Mouse (Mus musculus): Measurements from ENCODE around the gene Nedd4.
A peak's percentile ranks its signal among the peaks of the same experiment; 100 is the strongest.
"Not testable (repeated sequence)": the region's sequence is repeated elsewhere in the genome, so short reads cannot be mapped to it uniquely, and the experiment has no call there.

Gene Nedd4

GRCm38 (mm10) chr9:72661895-72662661, at the start of gene Nedd4:
Gene Nedd4 (plus strand): TSS chr9:72662346.
- DNase-seq (ENCODE audit: low spot score) = peak; percentile 94

DNA sequence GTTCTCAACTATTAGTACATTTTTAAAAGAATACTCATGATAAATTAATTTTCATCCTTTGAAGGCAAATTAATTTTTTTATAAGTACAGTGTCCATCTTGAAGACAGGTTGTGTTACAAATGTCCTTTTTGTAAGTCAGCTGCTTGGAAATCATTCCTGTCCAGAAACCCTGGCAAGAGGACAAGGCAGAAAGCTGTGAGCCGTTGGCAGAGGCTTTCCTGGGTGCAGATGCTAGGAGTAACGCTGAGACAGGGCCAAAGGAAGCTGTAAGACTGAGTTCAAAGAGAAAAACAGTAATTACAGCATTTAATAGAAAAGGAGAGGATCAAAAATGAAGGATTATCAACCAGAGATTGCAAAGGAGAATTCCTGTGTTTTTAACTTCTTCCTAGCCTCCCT, 48.3 kb upstream of the Nedd4 start:
- DNase-seq (ENCODE audit: low spot score) = no peak

DNA sequence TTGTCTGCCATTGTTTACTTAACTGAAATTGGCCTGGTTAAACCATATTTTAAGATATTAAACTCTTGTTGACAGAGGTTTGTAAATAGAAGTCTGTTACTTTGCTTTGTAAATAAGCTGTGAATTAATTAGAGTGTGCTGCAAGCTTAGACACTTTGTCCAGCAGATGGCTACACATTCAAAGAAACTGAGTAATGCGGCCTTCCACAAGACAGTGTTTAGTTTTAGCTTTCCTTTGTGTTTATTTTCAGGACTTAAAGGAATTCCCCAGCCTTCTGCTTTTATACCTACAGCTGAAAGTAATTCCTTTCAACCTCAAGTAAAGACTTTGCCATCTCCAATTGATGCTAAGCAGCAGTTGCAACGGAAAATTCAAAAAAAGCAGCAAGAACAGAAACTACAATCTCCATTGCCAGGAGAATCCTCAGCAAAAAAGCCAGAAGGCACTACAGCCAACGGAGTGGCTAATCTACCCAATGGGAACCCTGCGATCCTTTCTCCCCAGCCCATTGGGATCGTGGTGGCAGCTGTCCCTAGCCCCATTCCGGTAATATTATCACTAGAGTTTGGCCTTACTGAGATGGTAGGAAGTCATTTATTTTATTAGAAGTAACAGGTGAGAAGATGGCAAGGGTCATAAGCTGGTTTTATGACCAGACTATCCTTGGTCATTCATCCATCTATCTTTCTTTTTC, 47.2 kb upstream of the Nedd4 start:
- DNase-seq (ENCODE audit: low spot score) = no peak

DNA sequence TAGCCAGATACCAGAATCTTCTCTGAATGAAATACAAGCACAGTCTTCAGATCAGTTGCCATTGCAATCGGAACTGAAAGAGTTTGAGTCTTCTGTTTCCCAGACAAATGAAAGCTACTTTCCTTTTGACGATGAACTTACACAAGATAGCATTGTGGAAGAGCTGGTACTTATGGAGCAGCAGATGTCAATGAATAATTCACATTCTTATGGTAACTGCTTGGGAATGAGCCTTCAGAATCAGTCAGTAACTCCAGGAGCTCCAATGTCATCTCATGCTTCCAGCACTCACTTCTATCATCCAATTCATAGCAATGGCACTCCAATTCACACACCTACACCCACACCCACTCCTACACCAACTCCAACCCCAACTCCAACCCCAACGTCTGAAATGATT, 44.1 kb upstream of the Nedd4 start:
- no peak for DNase-seq (ENCODE audit: low spot score)

- no peak for DNase-seq (ENCODE audit: low spot score)
Measured at GRCm38 (mm10) chr9:72623605-72624004, 38.5 kb upstream of the Nedd4 start.

DNA sequence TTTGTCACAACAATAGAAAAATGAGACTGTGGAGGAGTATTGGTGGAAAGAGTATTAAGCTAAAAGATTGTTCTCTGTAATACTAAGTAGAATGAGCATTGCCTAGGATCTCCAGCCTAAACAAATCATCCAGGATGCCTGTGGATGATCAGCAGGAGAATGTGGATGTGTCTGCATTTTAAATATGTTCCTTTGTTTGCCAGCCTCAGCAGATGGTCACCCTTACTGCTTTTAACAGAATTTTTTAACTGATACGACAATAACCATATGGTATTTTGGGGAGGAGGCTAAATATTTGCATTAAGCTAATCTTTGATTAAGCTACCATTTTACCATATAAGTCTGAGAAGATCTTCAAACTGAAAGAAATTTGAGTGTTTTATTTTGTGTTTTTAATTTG, 34.5 kb upstream of the Nedd4 start:
- DNase-seq (ENCODE audit: low spot score) = no peak

DNA sequence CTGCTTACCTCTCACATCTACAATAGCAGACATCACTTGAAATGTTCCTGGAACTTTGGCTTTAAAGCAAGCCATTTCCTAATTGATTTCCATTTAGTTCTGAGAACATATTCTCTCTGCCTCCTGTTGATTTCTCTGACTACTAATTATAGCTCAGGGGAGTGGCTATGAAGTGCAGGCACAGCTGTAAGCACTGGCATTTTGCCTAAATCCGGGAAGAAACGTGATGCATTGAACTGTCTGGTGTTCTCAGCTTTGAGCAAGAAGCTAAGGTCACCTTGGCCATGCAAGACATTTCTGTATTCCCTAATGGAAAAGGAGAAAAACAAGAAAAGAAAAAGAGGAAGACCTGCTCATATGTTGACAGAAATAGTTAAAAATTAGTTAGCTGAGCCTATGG, 33.6 kb upstream of the Nedd4 start:
- peak; percentile 44 for DNase-seq (ENCODE audit: low spot score)

DNA sequence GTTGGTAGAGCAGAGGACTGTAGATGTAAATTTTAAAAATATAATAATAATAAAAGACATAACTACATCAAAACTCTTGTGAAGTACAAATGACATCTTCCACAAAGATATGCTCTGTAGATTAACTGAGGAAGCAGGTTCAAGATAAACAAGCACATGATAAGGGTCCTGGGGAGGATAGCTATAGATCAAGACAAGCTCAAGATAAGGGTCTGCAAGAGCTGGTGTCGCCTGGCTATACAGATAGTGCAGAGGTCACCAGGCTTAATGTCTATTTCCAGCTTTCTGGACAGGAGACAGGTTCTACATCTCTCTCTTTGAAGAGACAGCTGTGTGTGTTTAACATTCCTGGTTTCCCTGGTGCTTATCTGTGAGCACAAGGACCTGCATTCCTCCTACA, 29.9 kb upstream of the Nedd4 start:
- no peak for DNase-seq (ENCODE audit: low spot score)

DNA sequence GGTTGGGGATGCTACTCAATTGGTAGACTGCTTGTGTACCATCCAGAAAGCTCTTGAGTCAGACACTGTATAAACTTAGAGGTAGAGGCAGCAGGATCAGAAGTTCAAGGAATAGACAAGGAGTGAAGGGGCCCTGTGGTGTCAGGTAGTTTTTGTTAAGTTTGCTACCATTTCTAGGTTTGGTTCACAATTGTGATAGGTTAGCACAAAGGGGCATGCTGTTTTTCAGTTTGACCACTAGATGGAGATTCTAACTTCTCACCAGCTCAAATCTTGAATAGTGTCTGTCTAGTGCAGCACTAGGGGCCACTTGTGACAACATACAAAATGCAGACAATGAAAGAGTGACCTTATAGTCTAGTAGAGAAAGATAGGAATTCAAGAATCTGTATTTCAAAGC, 27.0 kb upstream of the Nedd4 start:
- no peak for DNase-seq (ENCODE audit: low spot score)

- no peak for DNase-seq (ENCODE audit: low spot score)
Measured at GRCm38 (mm10) chr9:72636547-72636946, 25.6 kb upstream of the Nedd4 start.

DNA sequence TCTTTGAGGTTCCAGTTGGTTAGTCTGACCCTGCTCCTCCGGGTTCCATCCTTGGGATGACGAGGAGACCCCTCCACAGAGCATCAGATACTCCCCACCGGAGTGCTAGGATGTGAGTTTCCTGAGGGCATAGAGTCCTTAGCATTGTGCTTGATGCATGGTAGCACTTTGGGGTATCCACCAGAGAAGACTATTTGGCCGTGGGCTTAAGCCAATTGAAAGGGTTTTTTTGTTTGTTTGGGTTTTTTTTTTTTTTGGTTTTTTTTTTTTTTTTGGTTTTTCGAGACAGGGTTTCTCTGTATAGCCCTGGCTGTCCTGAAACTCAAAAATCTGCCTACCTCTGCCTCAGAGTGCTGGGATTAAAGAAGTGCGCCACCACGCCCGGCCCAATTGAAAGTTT, 24.9 kb upstream of the Nedd4 start:
- DNase-seq (ENCODE audit: low spot score) = no peak

GRCm38 (mm10) chr9:72638951-72639842, 22.9 kb upstream of the Nedd4 start:
- DNase-seq (ENCODE audit: low spot score) = no peak

- DNase-seq (ENCODE audit: low spot score) = peak; percentile 87
Measured at GRCm38 (mm10) chr9:72639843-72640621, 22.1 kb upstream of the Nedd4 start.

DNA sequence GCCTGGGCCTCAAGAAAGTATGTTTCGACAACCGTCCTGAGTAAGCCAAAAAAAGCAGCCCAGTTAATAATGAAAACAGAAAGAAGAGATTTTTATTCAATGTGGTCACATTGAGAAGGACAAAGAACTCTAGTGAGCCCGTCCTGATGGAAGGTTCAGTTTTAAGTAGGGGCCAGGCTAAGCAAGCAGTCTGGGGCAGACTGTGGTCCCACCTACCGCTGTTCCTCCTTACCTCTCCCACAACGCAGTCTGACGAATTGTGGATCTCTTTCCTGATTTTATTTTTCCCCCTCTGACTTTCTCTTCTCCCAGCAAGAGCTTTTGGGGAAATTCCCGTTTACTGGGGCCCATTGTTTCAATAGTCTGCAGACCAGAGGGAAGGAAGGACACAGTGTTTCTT, 21.5 kb upstream of the Nedd4 start:
- no peak for DNase-seq (ENCODE audit: low spot score)

DNA sequence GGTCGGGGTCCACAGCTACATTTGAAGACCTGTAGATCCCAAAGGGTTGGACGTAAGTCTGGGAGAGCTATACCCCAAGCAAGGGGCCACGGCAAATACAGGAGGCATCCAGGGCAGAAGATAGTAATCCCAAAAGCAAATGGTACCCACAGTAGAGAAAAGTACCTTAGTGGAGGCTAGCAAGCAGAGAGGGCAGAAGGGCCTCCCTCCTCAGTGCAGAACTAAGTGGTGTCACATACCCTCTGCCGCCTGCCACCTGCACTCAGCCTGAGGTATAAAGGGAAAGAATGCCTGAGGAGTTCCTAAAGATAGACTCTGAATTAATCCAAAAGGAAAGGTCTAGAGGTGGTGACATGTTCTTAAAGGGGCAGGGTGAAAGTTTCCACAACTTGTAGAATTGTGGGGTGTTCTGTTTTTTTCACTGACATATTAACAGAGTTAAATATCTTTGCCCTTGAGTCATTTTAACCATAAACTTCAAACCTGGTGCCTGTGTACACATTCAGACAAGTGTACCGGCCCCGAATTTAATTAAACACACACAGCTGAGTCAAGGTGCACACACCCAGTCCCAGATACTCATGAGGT, 21.0 kb upstream of the Nedd4 start:
- DNase-seq (ENCODE audit: low spot score) = no peak

DNA sequence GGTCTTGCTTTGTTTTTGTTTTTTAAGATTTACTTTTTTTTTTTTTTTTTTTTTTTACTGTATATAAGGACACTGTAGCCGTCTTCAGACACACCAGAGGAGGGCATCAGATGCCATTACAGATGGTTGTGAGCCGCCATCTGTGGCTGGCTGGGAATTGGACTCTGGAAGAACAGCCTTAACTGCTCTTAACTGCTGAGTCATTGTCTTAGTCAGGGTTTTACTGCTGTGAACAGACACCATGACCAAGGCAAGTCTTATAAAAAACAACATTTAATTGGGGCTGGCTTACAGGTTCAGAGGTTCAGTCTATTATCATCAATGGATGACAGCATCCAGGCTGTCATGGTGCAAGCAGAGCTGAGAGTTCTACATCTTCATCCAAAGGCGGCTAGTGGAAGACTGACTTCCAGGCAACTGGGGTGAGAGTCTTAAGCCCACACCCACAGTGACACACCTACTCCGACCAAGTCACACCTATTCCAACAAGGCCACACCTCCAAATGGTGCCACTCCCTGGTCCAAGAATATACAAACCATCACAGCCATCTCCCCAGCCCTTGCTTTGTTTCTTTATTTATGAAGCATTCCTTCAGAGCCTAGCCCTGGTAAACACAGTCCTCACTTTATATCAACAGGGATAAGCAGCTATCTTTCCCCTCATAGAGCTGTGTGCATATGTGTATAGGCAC, 19.2 kb upstream of the Nedd4 start:
- DNase-seq (ENCODE audit: low spot score) = not testable (repeated sequence)

- DNase-seq (ENCODE audit: low spot score) = no peak
Measured at GRCm38 (mm10) chr9:72643651-72644417, 18.3 kb upstream of the Nedd4 start.

GRCm38 (mm10) chr9:72644418-72645110, 17.6 kb upstream of the Nedd4 start:
- no peak for DNase-seq (ENCODE audit: low spot score)

GRCm38 (mm10) chr9:72649781-72650180, 12.4 kb upstream of the Nedd4 start:
- no peak for DNase-seq (ENCODE audit: low spot score)

Data from testis, postnatal 14 days (tissue).